ENCODE assay signal across 9 mouse cellular contexts in the genomic region with DNA sequence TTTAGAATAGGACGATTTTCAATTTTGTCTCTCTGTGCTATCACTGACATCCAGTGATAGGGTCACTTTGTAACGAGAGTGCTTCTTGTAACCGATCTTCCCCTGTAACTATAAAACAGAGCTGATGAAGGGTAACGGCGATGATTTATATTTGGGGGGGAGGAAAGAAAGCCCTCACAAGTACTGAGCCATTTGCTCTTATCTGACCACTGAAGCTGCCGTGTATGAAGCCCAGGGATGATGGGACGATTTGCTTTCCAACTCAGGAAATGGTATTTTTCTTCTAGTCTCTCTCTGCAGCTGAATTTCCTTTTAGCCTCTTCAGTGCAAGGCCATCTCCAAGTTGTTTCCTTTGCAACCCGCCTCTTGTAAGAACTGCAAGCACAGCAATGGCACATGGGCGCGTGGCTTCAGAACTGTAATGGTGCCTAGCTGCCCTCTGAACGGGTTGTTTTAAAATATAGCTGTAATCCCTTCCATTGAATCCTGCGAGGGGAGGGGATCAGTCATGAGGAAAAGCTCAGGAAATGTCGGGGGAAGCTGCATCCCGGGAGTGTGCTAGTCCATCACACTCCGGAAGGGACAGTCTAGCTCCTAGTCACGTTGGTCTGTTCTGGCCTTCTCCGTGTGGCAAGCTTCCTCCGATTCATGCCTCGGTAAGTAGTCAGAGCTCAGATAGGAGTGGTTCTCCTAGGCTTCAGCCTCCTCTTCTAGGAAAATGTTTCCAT.
DNase-seq lines count a peak whose midpoint lies in the region; ATAC-seq and TF ChIP-seq lines count a peak whose summit lies in the region.
"Had no signal": no experiment of that assay in that cellular context is flagged by ENCODE, and none has a peak within 500 bp of the region (broad histone marks: within the 10 kb centered on the region; RNA-seq: fewer than 3 reads in every experiment).

No protein-coding gene starts in this region.

- H3K4me3 ChIP-seq in forebrain, embryonic 11.5 days (ENCODE audit: low read depth, low read length): no peak overlapping the region
- H3K4me3 ChIP-seq in forebrain, embryonic 13.5 days: no peak overlapping the region
- H3K4me3 ChIP-seq in heart, postnatal 0 days (ENCODE audit: low read depth, low read length): peak overlapping the region; percentile 1; the same call in 1 of the 2 replicates
- H3K4me3 ChIP-seq in liver, embryonic 12.5 days: no peak overlapping the region
- H3K4me3 ChIP-seq in neural tube, embryonic 13.5 days: no peak overlapping the region
- H3K4me3 ChIP-seq: limb, embryonic 12.5 days had no signal

- no peak overlapping the region for H3K27ac ChIP-seq in forebrain, embryonic 11.5 days (ENCODE audit: low read depth, low read length)
- H3K27ac ChIP-seq in forebrain, embryonic 13.5 days: no peak overlapping the region
- peak overlapping the region; percentile 76 for H3K27ac ChIP-seq in heart, postnatal 0 days (ENCODE audit: low read depth)
- H3K27ac ChIP-seq in liver, embryonic 12.5 days: no peak overlapping the region
- H3K27ac ChIP-seq in neural tube, embryonic 13.5 days (replicated peaks): 0 out of 2 replicates have a peak overlapping the region, but pooled peaks have one; percentile 29
- H3K27ac ChIP-seq: limb, embryonic 12.5 days had no signal

- DNase-seq in forebrain, embryonic 11.5 days (ENCODE audit: low spot score): peak; percentile 51
- peak; percentile 72 for DNase-seq in heart, postnatal 0 days (ENCODE audit: low spot score)
- no peak for DNase-seq in urinary bladder, adult 18-20 months (ENCODE audit: low spot score in 2 of 2)
- no peak for DNase-seq in spleen, postnatal 14 days (ENCODE audit: low spot score in 2 of 2)
- DNase-seq in layer of hippocampus, adult 8-10 months (ENCODE audit: low spot score in 2 of 2): no peak

- no peak for TF ChIP-seq CTCF in heart, postnatal 0 days (IDR thresholded peaks at IDR 0.05; ENCODE audit: low read depth)

- peak; percentile 20; the same call in 1 of the 2 replicates for ATAC-seq in forebrain, embryonic 11.5 days (replicated peaks; ENCODE audit: low FRiP score)
- no peak for ATAC-seq in forebrain, embryonic 13.5 days
- ATAC-seq in heart, postnatal 0 days (ENCODE audit: insufficient read depth, low read depth): peak; percentile 86
- ATAC-seq in liver, embryonic 12.5 days: 0 out of 2 replicates have a peak, but pooled peaks have one; percentile 44
- ATAC-seq in neural tube, embryonic 13.5 days (ENCODE audit: low read depth): no peak

- TF ChIP-seq EP300 in heart, postnatal 0 days (IDR thresholded peaks at IDR 0.05; ENCODE audit: low read depth): no peak

- H3K27me3 ChIP-seq in forebrain, embryonic 11.5 days (ENCODE audit: control insufficient read depth, insufficient read depth, low read length): no peaks in the 10 kb centered on the region
- no peaks in the 10 kb centered on the region for H3K27me3 ChIP-seq in forebrain, embryonic 13.5 days
- H3K27me3 ChIP-seq in heart, postnatal 0 days (ENCODE audit: control insufficient read depth, insufficient read depth, low read length): no peaks in the 10 kb centered on the region
- H3K27me3 ChIP-seq in liver, embryonic 12.5 days (replicated peaks): no peaks in the 10 kb centered on the region
- H3K27me3 ChIP-seq in neural tube, embryonic 13.5 days: no peaks in the 10 kb centered on the region
- H3K27me3 ChIP-seq: limb, embryonic 12.5 days had no signal

- H3K9ac ChIP-seq in forebrain, embryonic 11.5 days (ENCODE audit: low read length): no peak overlapping the region
- no peak overlapping the region; the same call in 1 of the 2 replicates for H3K9ac ChIP-seq in forebrain, embryonic 13.5 days
- H3K9ac ChIP-seq in heart, postnatal 0 days (replicated peaks; ENCODE audit: low read depth, low read length): no peak overlapping the region
- no peak overlapping the region for H3K9ac ChIP-seq in liver, embryonic 12.5 days
- H3K9ac ChIP-seq in neural tube, embryonic 13.5 days: no peak overlapping the region
- H3K9ac ChIP-seq: limb, embryonic 12.5 days had no signal

- WGBS in forebrain, embryonic 11.5 days: 70% methylated on average over 19 of the region's 19 CpGs
- WGBS in forebrain, embryonic 13.5 days: 62% methylated on average over 19 of the region's 19 CpGs
- WGBS in heart, postnatal 0 days: 46% methylated on average over 19 of the region's 19 CpGs
- 25% methylated on average over 19 of the region's 19 CpGs for WGBS in liver, embryonic 12.5 days (ENCODE audit: insufficient replicate concordance)
- whole genome bisulfite sequencing in neural tube, embryonic 13.5 days: 76% methylated on average over 19 of the region's 19 CpGs

- H3K4me2 ChIP-seq in forebrain, embryonic 11.5 days (ENCODE audit: low read depth, low read length, severe bottlenecking): no peak overlapping the region
- H3K4me2 ChIP-seq in forebrain, embryonic 13.5 days: no peak overlapping the region
- H3K4me2 ChIP-seq in heart, postnatal 0 days (ENCODE audit: low read depth, low read length): peak overlapping the region; percentile 49
- H3K4me2 ChIP-seq in liver, embryonic 12.5 days: peak overlapping the region; percentile 42
- H3K4me2 ChIP-seq in neural tube, embryonic 13.5 days: no peak overlapping the region
- H3K4me2 ChIP-seq: limb, embryonic 12.5 days had no signal

- no peaks in the 10 kb centered on the region for H3K9me3 ChIP-seq in forebrain, embryonic 11.5 days (ENCODE audit: control insufficient read depth, low read length)
- no peaks in the 10 kb centered on the region for H3K9me3 ChIP-seq in forebrain, embryonic 13.5 days (replicated peaks)
- H3K9me3 ChIP-seq in heart, postnatal 0 days (replicated peaks; ENCODE audit: control insufficient read depth, low read length): no peaks in the 10 kb centered on the region
- H3K9me3 ChIP-seq in liver, embryonic 12.5 days (replicated peaks): no peaks in the 10 kb centered on the region
- no peaks in the 10 kb centered on the region for H3K9me3 ChIP-seq in neural tube, embryonic 13.5 days
- H3K9me3 ChIP-seq: limb, embryonic 12.5 days had no signal

- H3K36me3 ChIP-seq in forebrain, embryonic 11.5 days (ENCODE audit: control insufficient read depth, insufficient read depth, low read length): no peaks in the 10 kb centered on the region
- H3K36me3 ChIP-seq in forebrain, embryonic 13.5 days (ENCODE audit: poor library complexity, severe bottlenecking): no peaks in the 10 kb centered on the region
- no peaks in the 10 kb centered on the region for H3K36me3 ChIP-seq in heart, postnatal 0 days (replicated peaks; ENCODE audit: control insufficient read depth, insufficient read depth, low read length)
- no peaks in the 10 kb centered on the region for H3K36me3 ChIP-seq in liver, embryonic 12.5 days
- H3K36me3 ChIP-seq in neural tube, embryonic 13.5 days: no peaks in the 10 kb centered on the region
- H3K36me3 ChIP-seq: limb, embryonic 12.5 days had no signal

- no peaks in the 10 kb centered on the region for H3K4me1 ChIP-seq in forebrain, embryonic 11.5 days (replicated peaks; ENCODE audit: control insufficient read depth, insufficient read depth, low read length)
- no peaks in the 10 kb centered on the region for H3K4me1 ChIP-seq in forebrain, embryonic 13.5 days
- 0 out of 2 replicates have a peak, but pooled peaks cover 3% of the 10 kb centered on the region for H3K4me1 ChIP-seq in heart, postnatal 0 days (ENCODE audit: control insufficient read depth, insufficient read depth)
- H3K4me1 ChIP-seq in liver, embryonic 12.5 days: peaks cover 9% of the 10 kb centered on the region; the same call in 1 of the 2 replicates
- no peaks in the 10 kb centered on the region for H3K4me1 ChIP-seq in neural tube, embryonic 13.5 days (replicated peaks)

Comparison
In these comparisons a context has a peak if more than half of its experiments do, and no peak if none do; other contexts are left out.
1. ATAC-seq: peak in forebrain, embryonic 11.5 days (single experiment), heart, postnatal 0 days (single experiment) and liver, embryonic 12.5 days (single experiment); none in forebrain, embryonic 13.5 days (single experiment) and neural tube, embryonic 13.5 days (single experiment).
2. DNase-seq: peak in forebrain, embryonic 11.5 days (single experiment) and heart, postnatal 0 days (single experiment); none in urinary bladder, adult 18-20 months (0 of 2), spleen, postnatal 14 days (0 of 2) and layer of hippocampus, adult 8-10 months (0 of 2).
3. H3K27ac ChIP-seq: peak in heart, postnatal 0 days (single experiment) and neural tube, embryonic 13.5 days (single experiment); none in forebrain, embryonic 11.5 days (single experiment), forebrain, embryonic 13.5 days (single experiment) and liver, embryonic 12.5 days (single experiment).
4. H3K4me2 ChIP-seq: peak in heart, postnatal 0 days (single experiment) and liver, embryonic 12.5 days (single experiment); none in forebrain, embryonic 11.5 days (single experiment), forebrain, embryonic 13.5 days (single experiment) and neural tube, embryonic 13.5 days (single experiment).